In the genomic region with DNA sequence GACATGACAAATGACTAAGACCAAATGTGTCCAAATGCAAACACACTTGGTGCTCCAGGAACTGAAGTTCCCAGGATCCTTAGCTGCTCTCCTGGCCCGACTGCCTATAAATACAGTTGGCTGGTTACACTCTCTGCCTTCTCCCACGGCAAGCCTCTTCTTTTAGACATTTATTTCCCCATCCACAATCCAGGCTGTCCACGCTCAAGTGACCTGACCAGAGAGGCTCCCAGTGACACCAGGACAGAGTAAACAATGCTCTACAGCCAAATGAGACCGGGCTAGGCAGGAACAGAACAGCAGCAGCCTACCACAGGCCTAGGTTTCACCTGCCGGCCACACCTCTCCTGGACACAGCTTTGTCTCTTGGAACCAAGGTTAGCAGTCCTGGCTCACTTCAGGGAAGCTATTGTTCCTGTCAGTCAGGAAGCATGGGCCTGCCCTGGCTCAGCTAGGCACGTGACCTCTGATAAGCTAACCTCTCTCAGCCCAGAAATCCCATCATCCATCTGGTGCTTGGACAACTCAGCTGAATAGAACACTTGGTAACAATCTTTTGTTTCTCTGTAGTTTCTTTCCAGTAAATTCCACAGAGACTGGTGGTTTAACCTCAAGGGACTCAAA, we compare ENCODE assay signal across 8 mouse cellular contexts. TPM values are rescaled to one million over a fixed set of nuclear protein-coding genes. Genes with fewer than 3 reads are reported as not detected.
DNase-seq lines count a peak whose midpoint lies in the region; ATAC-seq and TF ChIP-seq lines count a peak whose summit lies in the region.

No protein-coding gene starts in this region.

- H3K27ac ChIP-seq in gastrocnemius, adult 2 months = peak overlapping the region; percentile 72

- TF ChIP-seq CTCF in gastrocnemius, adult 2 months (IDR thresholded peaks at IDR 0.05) = no peak

- no peak overlapping the region for H3K4me3 ChIP-seq in gastrocnemius, adult 2 months

- intact Hi-C loops in gastrocnemius, adult 2 months (cut with DNase I) = no loop called here
- intact Hi-C loops in gastrocnemius, postnatal 14 days (cut with DNase I; ENCODE audit: low total_unique reads) = no loop called here

- ATAC-seq in cerebellum, adult (ENCODE audit: insufficient number of reproducible peaks, low FRiP score, low TSS enrichment) = no peak

- DNase-seq in gastrocnemius, adult 2 months = no peak
- DNase-seq in gastrocnemius, postnatal 14 days = no peak
- DNase-seq in heart, adult 11 months = peak; percentile 99
- DNase-seq in kidney, adult 9 months = peak; percentile 40
- DNase-seq in lung, postnatal 36 days = peak; percentile 78
- no peak for DNase-seq in cerebellum, adult 18-20 months
- DNase-seq in c-Kit-positive CD71-positive TER-119-positive erythroid progenitor cells, embryonic 14.5 days (ENCODE audit: low spot score) = no peak

RNA-seq across cellular contexts. Expression of a gene that starts 43.8 kb away (rescaled TPM):
- 10 to 100 TPM in 1 of 2 experiments, 1 to 10 TPM in 1; 8.4 to 11.9 TPM for total RNA-seq in gastrocnemius, adult 2 months (2021)
- 10 to 100 TPM; 18.3 to 22.5 TPM for total RNA-seq in gastrocnemius, postnatal 14 days (2021)

Comparison
In these comparisons a context has a peak if more than half of its experiments do, and no peak if none do; other contexts are left out.
1. DNase-seq: peak in heart, adult 11 months (single experiment), kidney, adult 9 months (single experiment) and lung, postnatal 36 days (single experiment); none in gastrocnemius, adult 2 months (single experiment), gastrocnemius, postnatal 14 days (single experiment), cerebellum, adult 18-20 months (0 of 2) and c-Kit-positive CD71-positive TER-119-positive erythroid progenitor cells, embryonic 14.5 days (single experiment).